Mouse (Mus musculus) kidney, adult 8-10 months (tissue): ENCODE data around the gene Tiam2.

Experiments
- DNase-seq, 2 experiments: peaks; one replicate each; pipeline ENCODE4 v3.0.0; 2022

Tiam2 gene

GRCm38 (mm10) chr17:3397836-3398235, 71.5 kb downstream of the Tiam2 start:
- no peak for DNase-seq

GRCm38 (mm10) chr17:3405350-3406073, 79.1 kb downstream of the Tiam2 start:
- no peak for DNase-seq

GRCm38 (mm10) chr17:3407051-3407450, 80.7 kb downstream of the Tiam2 start:
- no peak for DNase-seq

- no peak for DNase-seq
Observed at GRCm38 (mm10) chr17:3410307-3410706, 83.9 kb downstream of the Tiam2 start.

- no peak for DNase-seq
Observed at GRCm38 (mm10) chr17:3412771-3413170, 86.4 kb downstream of the Tiam2 start.

GRCm38 (mm10) chr17:3415580-3415979, 89.2 kb downstream of the Tiam2 start:
- DNase-seq: peak in 1 of 2 experiments; percentile 3

GRCm38 (mm10) chr17:3416401-3416800, 90.0 kb downstream of the Tiam2 start:
- DNase-seq: no peak

GRCm38 (mm10) chr17:3419368-3419928, 93.1 kb downstream of the Tiam2 start:
- no peak for DNase-seq

- DNase-seq: no peak
Observed at GRCm38 (mm10) chr17:3420148-3420547, 93.8 kb downstream of the Tiam2 start.

- DNase-seq: no peak
Observed at GRCm38 (mm10) chr17:3423416-3423815, 97.0 kb downstream of the Tiam2 start.

- no peak for DNase-seq
Observed at GRCm38 (mm10) chr17:3428659-3429058, 102.3 kb downstream of the Tiam2 start.

GRCm38 (mm10) chr17:3432590-3433498, 106.5 kb downstream of the Tiam2 start:
- no peak for DNase-seq

- no peak for DNase-seq
Observed at GRCm38 (mm10) chr17:3433521-3434271, 107.3 kb downstream of the Tiam2 start.

GRCm38 (mm10) chr17:3435299-3435698, 108.9 kb downstream of the Tiam2 start:
- DNase-seq: no peak

- no peak for DNase-seq
Observed at GRCm38 (mm10) chr17:3436841-3437515, 110.6 kb downstream of the Tiam2 start.

- no peak for DNase-seq
Observed at GRCm38 (mm10) chr17:3442526-3443401, 116.4 kb downstream of the Tiam2 start.

GRCm38 (mm10) chr17:3446191-3446950, 120.0 kb downstream of the Tiam2 start:
- peak in 1 of 2 experiments; percentile 18 for DNase-seq

GRCm38 (mm10) chr17:3448725-3449124, 122.4 kb downstream of the Tiam2 start:
- peak in 1 of 2 experiments; percentile 71 for DNase-seq

GRCm38 (mm10) chr17:3451077-3451476, 124.7 kb downstream of the Tiam2 start:
- peak; percentile 54 to 79 for DNase-seq

GRCm38 (mm10) chr17:3452571-3453311, 126.4 kb downstream of the Tiam2 start:
- DNase-seq: no peak
